Mouse (Mus musculus) G1E-ER4 (cell line): ENCODE results near the gene Upk1a. TPM values are rescaled to one million over a fixed set of nuclear protein-coding genes. Genes with fewer than 3 reads are reported as not detected.

Experiments
- GATA1 ChIP-seq: IDR thresholded peaks from one replicate; pipeline ENCODE4 v1.8.0; 2012; ENCODE audit warnings: low read length, inconsistent platforms
- polyA plus RNA-seq: library from polyadenylated mRNA; stranded (reverse); fragments of >175 nt; gene quantifications from 2 replicates; pipeline ENCODE4 v1.2.3, GENCODE M21; 2012

Gene Upk1a
- polyA plus RNA-seq = 1.4 and 2.7 TPM in 2 replicates

DNA sequence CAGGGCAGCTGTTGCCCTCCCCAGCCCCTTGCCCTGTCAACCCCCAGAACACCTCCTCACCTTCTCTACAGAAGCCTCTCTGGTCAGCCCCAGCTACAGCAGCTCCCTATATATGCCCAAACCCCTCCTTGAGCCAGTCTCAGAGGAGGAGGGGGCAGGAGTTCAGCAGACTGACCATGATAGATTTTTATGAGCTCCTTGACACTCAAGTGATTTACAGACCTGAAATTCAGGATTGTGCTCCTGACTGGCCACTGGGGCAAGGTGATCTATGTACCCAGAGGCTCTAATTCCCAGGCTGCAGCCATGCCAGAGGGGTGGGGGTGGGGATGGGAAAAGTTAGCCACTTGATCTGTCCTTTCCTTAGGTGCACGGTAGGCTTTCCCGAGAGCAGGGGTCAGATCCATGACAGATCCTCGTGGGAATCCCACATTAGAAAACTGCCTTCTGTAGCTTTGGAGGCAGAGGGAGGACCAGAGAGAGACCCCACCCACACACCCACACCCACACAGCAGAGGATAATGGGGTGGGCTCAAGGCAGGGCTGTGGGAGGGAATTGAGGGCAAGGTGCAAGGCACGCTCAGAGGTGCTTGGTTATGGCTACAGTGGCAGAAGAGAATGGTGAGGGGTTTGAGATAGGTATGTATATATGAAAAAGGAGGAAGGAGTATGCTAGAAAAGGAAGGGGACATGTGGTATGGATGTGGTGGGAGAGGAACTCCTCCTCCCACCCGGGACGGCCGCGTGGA lies at the start of gene Upk1a:
Gene Upk1a, minus strand, starts transcription at position 194 of the 749 bp plus-strand sequence.
- no peak for TF ChIP-seq GATA1

DNA sequence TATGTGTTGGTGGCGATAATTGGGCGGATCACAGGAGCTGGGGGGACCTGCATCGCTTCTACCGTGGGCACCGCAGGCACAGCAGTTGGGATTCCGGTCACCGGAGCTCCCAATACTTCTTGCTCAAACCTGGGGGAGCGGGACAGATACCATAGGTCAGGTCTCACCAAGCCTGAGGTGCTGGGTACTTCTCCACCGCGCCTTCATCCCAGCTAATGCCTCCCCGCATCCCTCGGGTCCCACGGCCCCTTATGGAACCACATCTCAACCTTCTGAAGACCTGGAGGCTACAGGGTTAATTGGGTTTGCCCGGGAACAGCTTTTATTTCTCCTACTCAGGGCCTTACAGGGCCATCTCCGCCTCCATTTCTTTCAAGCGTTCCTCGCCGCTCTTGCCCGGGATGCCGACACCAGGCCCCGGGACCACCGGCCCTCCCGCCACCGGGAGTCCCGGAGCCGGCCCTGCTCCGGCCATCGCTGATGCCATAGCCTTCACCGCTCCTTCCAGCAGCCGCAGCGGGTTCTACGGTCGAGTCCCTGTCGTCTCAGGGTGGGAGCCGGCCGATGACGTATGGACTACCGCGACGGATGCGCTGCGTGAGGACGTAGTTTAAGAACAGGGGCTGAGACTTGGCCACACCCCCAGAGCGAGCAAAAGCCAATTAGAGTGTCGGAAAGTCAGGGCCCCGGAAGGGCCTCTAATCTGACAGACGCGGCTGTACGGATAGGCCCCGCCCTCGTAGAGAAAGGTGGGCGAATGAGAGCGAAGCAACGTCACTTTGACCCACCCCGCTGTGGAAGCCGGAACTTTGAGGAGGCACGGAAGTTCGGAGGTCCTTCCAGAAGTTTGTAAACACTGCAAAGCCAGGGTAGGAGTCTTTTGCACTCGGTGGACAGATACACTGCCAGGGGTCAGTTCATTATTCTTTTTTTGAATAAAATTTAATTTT lies 37.2 kb upstream of the Upk1a start, which contains the start of gene Rbm42:
Gene Rbm42, minus strand, starts transcription at position 727 of the 950 bp plus-strand sequence.
- TF ChIP-seq GATA1 = no peak

DNA sequence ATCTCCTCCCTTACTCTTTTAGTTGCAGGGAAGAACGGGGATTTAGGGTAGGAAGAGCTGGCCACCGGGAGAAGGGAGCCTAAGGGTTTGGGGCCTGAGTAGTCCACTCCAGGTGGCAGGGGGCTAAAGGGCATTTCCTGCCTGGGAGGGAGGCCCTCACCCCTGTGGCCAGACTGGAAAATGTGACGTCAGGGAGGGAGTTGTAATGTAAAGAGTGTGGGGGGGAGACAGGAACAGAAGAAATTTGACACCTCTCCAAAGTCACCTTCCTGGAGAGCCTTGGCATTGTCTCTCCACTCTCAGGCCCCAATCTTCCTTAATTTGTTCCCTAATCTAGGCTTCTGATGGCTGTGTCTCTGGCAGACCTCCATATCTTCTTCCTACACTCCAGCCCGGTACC lies 26.4 kb upstream of the Upk1a start:
- TF ChIP-seq GATA1 = no peak

DNA sequence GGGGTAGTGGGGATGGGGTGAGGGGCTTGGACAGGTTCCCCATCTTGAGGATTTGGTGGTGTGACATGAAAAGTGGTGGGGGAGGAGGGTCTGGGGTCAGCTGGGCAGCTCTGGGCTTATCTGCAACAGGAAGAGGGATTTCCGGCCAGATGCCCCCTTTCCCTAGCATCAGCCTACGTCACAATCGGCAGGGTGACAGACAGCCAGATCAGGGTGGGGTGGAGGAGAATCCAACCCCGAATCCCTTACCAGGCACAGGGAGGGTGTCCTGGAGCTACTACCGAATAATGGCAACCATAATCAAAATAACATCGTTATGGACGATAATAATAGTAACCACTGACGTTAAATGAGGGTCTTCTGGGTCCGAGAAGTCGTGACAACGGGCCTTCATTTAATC lies 23.7 kb upstream of the Upk1a start:
- TF ChIP-seq GATA1 = no peak

DNA sequence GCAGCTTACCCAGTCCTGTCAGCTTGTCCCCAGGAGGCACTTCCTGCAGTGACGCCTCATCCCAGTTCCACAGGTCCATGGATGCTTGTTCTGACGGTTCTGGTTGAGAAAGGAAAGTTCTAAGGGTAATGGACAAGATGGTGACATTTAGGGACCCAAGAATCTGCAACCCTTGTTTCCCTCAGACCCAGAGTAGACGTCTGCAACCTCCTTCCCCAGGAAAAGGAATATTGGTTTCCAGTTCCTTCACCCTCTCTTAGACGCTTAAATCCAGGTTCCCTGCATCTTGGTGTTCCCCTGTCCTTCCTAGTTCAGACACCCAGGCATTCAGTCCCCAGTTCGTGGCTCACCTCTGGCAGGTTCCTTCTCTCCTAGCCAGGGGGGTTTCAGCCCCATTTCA lies 23.1 kb upstream of the Upk1a start, which contains the start of gene Etv2:
Gene Etv2, minus strand, starts transcription at position 101 of the 400 bp plus-strand sequence.
- TF ChIP-seq GATA1 = no peak

DNA sequence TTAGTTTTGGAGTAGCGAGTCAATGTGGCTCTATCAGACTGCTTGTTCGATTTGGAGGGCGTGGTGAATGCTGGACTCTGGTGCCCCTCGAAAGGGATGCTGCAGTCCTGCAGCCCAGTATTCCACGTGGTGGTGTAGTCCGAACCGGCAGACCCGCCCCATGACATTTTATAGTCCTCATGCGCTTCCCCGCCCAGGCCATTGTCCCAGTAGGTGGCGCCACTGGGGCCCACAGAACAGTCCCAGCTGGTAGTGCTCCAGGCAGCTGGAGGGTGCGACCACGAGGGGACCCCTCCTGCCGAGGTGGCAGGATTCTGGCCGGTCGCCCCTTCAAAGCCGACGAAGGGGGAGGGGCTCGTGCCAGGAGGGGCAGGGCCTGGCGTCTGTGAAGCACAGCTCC lies 22.0 kb upstream of the Upk1a start:
- no peak for TF ChIP-seq GATA1

DNA sequence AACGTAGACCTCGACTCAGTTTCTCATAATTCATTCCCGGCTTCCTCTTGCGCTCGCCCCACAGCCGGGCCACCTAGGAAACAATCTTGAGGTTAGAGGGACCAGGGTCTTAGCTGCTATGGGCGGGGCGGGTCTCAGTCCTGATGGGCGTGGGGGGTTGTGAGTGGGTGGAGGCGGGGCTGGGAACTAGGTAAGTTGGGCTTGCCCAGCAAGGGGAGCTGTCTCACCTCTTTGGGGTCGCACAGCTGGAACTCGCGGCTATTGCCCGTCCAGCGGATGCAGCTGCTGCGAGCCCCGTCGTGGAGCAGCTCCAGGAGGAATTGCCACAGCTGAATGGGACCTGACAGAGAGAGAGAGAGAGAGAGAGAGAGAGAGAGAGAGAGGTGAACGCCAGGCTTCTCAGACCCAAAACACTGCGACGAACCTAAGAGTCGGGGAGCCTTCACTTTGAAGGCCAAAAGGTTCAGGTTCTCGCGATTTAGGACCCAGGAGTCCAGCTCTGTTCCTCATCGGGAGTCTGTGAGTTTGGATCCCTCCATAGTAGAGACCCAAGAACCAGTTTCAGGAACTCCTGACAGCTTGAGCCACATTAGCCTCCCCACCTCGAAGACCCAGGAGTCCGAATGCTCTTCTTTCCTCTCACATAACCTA lies 21.2 kb upstream of the Upk1a start:
- no peak for TF ChIP-seq GATA1

DNA sequence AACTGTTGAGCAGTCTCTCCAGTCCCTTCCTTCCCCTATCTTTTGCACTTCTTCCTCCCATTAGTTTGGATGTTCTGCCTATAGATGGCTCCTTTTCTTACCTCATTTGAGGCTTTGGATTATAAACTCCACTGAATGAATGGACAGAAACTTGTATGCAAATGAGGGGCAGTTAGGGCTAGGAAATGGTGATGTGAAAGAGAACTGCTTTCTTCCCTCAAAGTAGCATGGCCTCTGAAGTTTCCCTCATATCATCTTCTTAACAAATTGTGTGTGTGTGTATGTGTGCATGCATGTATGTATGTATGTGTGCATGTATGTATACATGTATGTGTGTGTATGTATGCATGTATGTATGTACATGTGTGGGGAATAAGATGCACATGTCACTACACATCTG lies 16.4 kb upstream of the Upk1a start:
- no peak for TF ChIP-seq GATA1

DNA sequence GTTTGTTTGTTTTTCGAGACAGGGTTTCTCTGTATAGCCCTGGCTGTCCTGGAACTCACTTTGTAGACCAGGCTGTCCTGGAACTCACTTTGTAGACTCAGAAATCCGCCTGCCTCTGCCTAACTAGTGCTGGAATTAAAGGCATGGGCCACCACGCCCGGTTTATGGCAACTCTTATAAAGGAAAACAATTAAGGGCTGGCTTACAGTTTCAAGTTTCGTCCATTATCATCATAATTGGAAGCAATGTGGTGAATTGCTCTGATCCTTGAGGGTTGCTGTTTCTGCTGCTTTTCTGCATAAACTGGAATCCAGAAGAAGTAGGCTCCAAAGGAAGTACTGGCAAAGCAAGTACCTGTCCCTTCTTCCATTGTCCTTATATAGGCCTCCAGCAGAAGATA lies 14.0 kb upstream of the Upk1a start:
- TF ChIP-seq GATA1 = no peak

DNA sequence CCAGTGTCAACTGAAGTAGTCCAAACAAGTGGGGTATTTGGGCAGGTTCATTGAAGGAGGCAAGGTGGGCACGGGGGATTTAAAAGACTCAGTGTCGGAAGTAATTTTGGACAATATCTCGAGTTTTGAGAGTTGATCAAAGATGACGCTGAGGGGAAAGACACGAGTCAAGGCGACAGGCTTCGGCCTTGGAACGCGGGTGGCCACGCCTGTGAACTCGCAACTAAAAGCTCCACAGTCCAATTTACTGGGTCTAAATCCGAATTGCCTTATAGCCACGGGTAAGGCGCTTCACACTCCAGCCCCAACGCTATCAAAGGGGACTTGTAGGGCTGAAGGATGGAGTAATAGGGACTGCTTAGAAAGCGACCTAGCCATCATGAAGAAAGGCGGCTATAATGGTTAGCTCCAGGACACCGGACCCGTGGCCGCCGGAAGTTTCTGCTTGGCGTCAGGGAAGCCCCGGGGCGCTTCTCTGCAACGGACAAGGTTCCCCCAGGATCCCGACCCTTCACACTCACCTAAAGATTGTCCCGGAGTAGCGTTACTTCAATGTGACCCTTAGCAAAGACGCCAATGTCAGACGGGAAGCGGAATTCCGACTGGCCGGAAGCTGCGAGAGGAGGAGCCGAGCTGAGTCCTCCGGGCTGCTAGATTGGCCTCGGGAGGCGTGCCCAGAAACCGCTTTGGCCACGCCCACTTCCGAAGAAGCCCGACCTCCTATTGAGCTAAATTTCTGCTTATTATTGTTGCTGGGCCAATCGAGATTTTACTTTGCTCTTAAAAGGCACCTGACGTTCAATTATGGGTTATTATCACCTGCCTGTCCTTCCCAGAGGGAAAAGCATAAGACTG lies 13.1 kb upstream of the Upk1a start, which contains the start of gene Cox6b1:
Gene Cox6b1, minus strand, starts transcription at position 622 of the 855 bp plus-strand sequence.
- no peak for TF ChIP-seq GATA1

DNA sequence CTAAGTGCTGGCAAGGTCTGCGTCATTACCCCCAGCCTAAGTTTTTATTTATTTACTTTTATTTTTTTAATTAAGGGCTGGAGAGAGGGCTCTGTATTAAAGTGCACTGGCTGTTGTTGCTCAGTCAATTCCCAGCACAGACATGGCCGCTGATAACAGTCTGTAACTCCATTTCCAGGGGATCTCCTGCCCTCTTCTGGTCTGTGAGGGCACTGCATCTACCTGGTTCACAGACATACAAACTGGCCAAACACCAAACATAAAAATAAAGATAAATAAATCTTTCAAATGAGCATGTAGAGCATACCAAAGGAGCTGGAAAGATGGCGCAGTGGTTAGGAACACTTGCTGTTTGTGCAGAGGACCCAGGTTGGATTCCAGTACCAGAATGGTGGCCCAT lies 6.6 kb upstream of the Upk1a start:
- no peak for TF ChIP-seq GATA1

DNA sequence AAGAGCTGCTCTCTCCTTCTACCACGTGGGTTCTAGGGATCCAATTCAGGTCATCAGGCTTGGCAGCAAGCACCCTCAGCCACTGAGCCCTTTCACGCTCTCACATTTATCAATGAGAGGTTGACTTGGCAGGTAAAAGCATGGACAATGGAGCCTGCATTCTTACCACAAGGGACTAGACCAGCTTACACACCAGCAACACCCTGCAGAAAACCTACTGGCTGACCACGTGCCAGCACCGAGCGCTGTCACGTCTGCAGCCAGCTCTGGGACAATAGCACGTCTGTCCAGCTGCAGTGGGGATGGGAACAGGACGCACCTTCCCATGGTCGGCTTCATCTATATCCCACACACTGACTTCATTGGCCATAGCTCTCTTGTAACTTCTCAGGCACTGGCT lies 6.0 kb upstream of the Upk1a start:
- TF ChIP-seq GATA1 = no peak

DNA sequence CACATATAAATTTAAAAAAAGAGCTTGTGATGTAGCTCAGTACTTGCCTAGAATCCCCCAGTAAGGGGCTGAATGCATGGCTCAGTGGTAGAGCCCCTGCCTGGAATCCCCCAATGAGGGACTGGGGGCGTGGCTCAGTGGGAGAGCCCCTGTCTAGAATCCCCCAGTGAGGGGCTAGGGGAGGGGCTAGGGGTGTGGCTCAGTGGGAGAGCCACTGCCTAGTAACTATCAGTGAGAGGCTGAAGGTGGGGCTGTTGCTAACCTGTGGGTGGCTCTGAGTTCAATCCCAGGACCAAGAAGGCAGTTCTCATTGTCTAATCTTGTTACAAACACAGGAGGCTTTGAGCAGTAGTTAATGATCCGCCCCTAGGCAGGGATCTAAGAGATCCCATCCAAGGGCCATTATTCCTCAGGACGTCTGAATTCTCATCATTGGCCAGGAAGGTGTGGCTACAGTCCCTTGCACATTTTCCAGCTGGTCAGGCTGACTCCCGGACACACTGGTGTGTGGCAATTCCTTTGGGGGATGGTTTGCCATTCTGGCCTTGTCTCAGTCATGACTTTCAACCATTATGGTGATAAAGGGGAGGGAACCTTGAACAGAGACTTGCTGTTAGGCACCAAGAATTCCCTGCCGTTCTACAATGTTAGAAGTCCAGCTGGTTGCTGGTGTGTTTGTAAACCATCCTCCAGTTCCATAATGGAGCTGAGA lies 2.6 kb upstream of the Upk1a start:
- no peak for TF ChIP-seq GATA1

DNA sequence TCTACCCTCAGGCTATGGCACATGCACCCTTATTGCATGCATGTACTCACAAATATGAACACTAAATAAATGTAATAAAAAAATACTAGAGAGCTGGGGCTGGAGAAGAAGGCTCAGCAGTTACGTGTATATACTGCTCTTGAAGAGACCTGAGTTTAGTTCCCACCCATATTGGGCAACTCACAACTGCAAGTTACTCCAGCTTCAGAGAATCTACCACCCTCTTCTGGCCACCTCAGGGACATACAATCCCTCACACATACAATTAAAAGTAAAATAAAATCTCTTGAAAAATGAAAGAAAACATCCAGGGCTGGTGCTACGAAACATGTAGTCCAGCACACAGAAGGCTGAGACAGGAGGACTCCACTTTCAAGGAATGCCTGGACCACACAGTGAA lies 1.8 kb upstream of the Upk1a start:
- no peak for TF ChIP-seq GATA1

DNA sequence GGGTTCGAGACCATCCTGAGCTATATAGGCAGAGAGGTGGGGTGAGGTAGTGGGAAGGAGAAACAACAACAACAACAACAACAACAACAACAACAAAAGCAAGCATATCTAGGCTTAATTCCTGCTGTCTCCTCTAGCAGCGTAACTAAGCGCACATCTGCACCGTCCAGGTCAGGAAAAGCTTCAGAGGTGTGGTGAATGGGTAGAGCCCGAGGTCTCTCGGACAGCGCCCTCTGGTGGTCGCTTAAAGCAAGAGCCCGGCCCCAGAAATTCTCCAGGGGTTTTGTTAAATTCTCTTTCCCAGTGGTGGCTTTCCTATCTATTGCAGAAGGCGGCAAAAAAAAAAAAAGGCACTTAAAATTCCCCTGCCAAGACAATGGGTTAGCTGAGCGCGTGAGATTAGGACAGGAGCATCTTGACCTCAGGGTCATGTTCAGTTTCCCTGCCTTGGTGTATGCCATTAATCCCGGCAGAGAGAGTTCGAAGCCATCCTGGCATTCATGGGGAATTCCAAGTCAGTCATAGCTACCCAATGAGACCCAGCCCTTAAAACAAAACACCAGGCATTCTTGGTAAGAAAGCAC lies 974 bp upstream of the Upk1a start:
- TF ChIP-seq GATA1 = no peak
